Mouse (Mus musculus): ENCODE results near the gene Nell1.

DNA sequence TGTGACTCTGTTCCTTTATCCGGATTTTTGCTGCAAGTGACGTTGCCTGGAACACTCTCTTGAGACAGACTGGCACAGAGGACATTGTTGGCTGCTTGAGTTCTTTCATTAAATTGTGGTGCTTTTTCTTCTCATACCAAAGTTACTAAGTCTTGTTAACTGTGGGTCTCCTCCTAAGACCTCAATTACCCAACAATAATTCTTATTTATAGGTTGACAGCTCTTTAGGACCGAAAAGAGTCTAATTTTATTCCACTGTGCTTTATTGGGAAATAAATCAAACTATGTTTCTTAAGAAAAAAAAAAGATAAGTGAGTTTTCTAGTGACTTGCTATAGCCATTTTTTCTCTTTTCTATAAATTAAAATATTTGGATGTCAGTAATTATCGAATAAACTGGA, 472.7 kb downstream of the Nell1 start:
- TF ChIP-seq CTCF (IDR thresholded peaks at IDR 0.05; ENCODE audit: borderline replicate concordance, insufficient read depth, low read length) (no peak), POLR2A (IDR thresholded peaks at IDR 0.05; ENCODE audit: low read depth, low read length) (no peak)
